Mouse (Mus musculus): ENCODE measurements around the gene Ntrk2. TPM values are rescaled to one million over a fixed set of nuclear protein-coding genes. Genes with fewer than 3 reads are reported as not detected.
"Not testable (repeated sequence)": the region's sequence is repeated elsewhere in the genome, so short reads cannot be mapped to it uniquely, and the experiment has no call there.

Ntrk2 gene
- polyA plus RNA-seq, 2 experiments: 0.04 to 0.07 TPM

GRCm38 (mm10) chr13:59040156-59040915 lies 234.0 kb downstream of the Ntrk2 start:
- no peak for ATAC-seq (ENCODE audit: insufficient read depth)

GRCm38 (mm10) chr13:59041013-59041764 lies 234.8 kb downstream of the Ntrk2 start:
- DNase-seq (ENCODE audit: low read depth in 3 of 3, low spot score in 3 of 3) (no peak), ATAC-seq (ENCODE audit: insufficient read depth) (no peak)
- no peaks in the 10 kb centered on the region for H3K36me3 ChIP-seq (replicated peaks; ENCODE audit: control insufficient read depth, insufficient read depth, low read depth)
- H3K9ac ChIP-seq (replicated peaks): no peak overlapping the region
- H3K4me1 ChIP-seq (replicated peaks; ENCODE audit: control insufficient read depth in 2 of 2, insufficient read depth in 2 of 2, low read length in 1 of 2): no peaks in the 10 kb centered on the region
- no peaks in the 10 kb centered on the region for H3K27me3 ChIP-seq (ENCODE audit: control insufficient read depth, insufficient read depth, low read length)
- WGBS (ENCODE audit: insufficient replicate concordance): 57% methylated on average over 9 of the region's 9 CpGs
- H3K4me2 ChIP-seq (ENCODE audit: low read depth): no peak overlapping the region
- H3K9me3 ChIP-seq (ENCODE audit: control insufficient read depth, low read length): no peaks in the 10 kb centered on the region
- TF ChIP-seq CTCF (IDR thresholded peaks at IDR 0.05; ENCODE audit: low read depth): no peak
- no peak for TF ChIP-seq EP300 (IDR thresholded peaks at IDR 0.05; ENCODE audit: low read depth)
- H3K4me3 ChIP-seq (ENCODE audit: insufficient read depth in 1 of 2, low read depth in 2 of 2, low read length in 2 of 2): no peak overlapping the region
- H3K27ac ChIP-seq: no peak overlapping the region

More at GRCm38 (mm10) chr13:59040156-59040915, 234.0 kb downstream of the Ntrk2 start:
- no peaks in the 10 kb centered on the region for H3K27me3 ChIP-seq (ENCODE audit: control insufficient read depth, insufficient read depth, low read length)
- no peak overlapping the region for H3K4me2 ChIP-seq (ENCODE audit: low read depth)
- H3K4me1 ChIP-seq (replicated peaks; ENCODE audit: control insufficient read depth in 2 of 2, insufficient read depth in 2 of 2, low read length in 1 of 2): no peaks in the 10 kb centered on the region
- H3K9me3 ChIP-seq (ENCODE audit: control insufficient read depth, low read length): no peaks in the 10 kb centered on the region
- no peak overlapping the region for H3K27ac ChIP-seq
- H3K36me3 ChIP-seq (replicated peaks; ENCODE audit: control insufficient read depth, insufficient read depth, low read depth): no peaks in the 10 kb centered on the region
- no peak for DNase-seq (ENCODE audit: low read depth in 3 of 3, low spot score in 3 of 3)
- WGBS (ENCODE audit: insufficient replicate concordance): 62% methylated on average over 16 of the region's 16 CpGs
- no peak overlapping the region for H3K4me3 ChIP-seq (ENCODE audit: insufficient read depth in 1 of 2, low read depth in 2 of 2, low read length in 2 of 2)
- TF ChIP-seq EP300 (IDR thresholded peaks at IDR 0.05; ENCODE audit: low read depth) (no peak), CTCF (IDR thresholded peaks at IDR 0.05; ENCODE audit: low read depth) (no peak)
- no peak overlapping the region for H3K9ac ChIP-seq (replicated peaks)

- no peaks in the 10 kb centered on the region for H3K36me3 ChIP-seq (replicated peaks; ENCODE audit: control insufficient read depth, insufficient read depth, low read depth)
- H3K4me3 ChIP-seq (ENCODE audit: insufficient read depth in 1 of 2, low read depth in 2 of 2, low read length in 2 of 2): no peak overlapping the region
- H3K9me3 ChIP-seq (ENCODE audit: control insufficient read depth, low read length): no peaks in the 10 kb centered on the region
- DNase-seq (ENCODE audit: low read depth in 3 of 3, low spot score in 3 of 3) (no peak), ATAC-seq (ENCODE audit: insufficient read depth) (no peak)
- no peak overlapping the region for H3K4me2 ChIP-seq (ENCODE audit: low read depth)
- no peaks in the 10 kb centered on the region for H3K27me3 ChIP-seq (ENCODE audit: control insufficient read depth, insufficient read depth, low read length)
- WGBS (ENCODE audit: insufficient replicate concordance): 48% methylated on average over 4 of the region's 4 CpGs
- H3K4me1 ChIP-seq (replicated peaks; ENCODE audit: control insufficient read depth in 2 of 2, insufficient read depth in 2 of 2, low read length in 1 of 2): no peaks in the 10 kb centered on the region
- no peak overlapping the region for H3K27ac ChIP-seq
- no peak for TF ChIP-seq CTCF (IDR thresholded peaks at IDR 0.05; ENCODE audit: low read depth)
- TF ChIP-seq EP300 (IDR thresholded peaks at IDR 0.05; ENCODE audit: low read depth): no peak
- no peak overlapping the region for H3K9ac ChIP-seq (replicated peaks)
These were observed 245.8 kb downstream of the Ntrk2 start for GRCm38 (mm10) chr13:59052188-59052587.

GRCm38 (mm10) chr13:59054331-59054730 lies 248.0 kb downstream of the Ntrk2 start:
- WGBS (ENCODE audit: insufficient replicate concordance): 72% methylated on average over 8 of the region's 8 CpGs
- not testable (repeated sequence) for H3K36me3 ChIP-seq (replicated peaks; ENCODE audit: control insufficient read depth, insufficient read depth, low read depth); H3K4me2 ChIP-seq (ENCODE audit: low read depth); H3K4me1 ChIP-seq (replicated peaks; ENCODE audit: control insufficient read depth in 2 of 2, insufficient read depth in 2 of 2, low read length in 1 of 2); H3K9me3 ChIP-seq (ENCODE audit: control insufficient read depth, low read length); H3K9ac ChIP-seq (replicated peaks); H3K4me3 ChIP-seq (ENCODE audit: insufficient read depth in 1 of 2, low read depth in 2 of 2, low read length in 2 of 2); H3K27ac ChIP-seq; H3K27me3 ChIP-seq (ENCODE audit: control insufficient read depth, insufficient read depth, low read length); ATAC-seq (ENCODE audit: insufficient read depth); DNase-seq (ENCODE audit: low read depth in 3 of 3, low spot score in 3 of 3)

GRCm38 (mm10) chr13:59056859-59057258 lies 250.5 kb downstream of the Ntrk2 start:
- H3K9me3 ChIP-seq (ENCODE audit: control insufficient read depth, low read length): no peaks in the 10 kb centered on the region
- H3K27ac ChIP-seq: no peak overlapping the region
- no peak overlapping the region for H3K4me3 ChIP-seq (ENCODE audit: insufficient read depth in 1 of 2, low read depth in 2 of 2, low read length in 2 of 2)
- 56% methylated on average over 4 of the region's 4 CpGs for WGBS (ENCODE audit: insufficient replicate concordance)
- no peak for DNase-seq (ENCODE audit: low read depth in 3 of 3, low spot score in 3 of 3)
- H3K4me2 ChIP-seq (ENCODE audit: low read depth): no peak overlapping the region
- no peaks in the 10 kb centered on the region for H3K36me3 ChIP-seq (replicated peaks; ENCODE audit: control insufficient read depth, insufficient read depth, low read depth)
- ATAC-seq (ENCODE audit: insufficient read depth): no peak
- H3K9ac ChIP-seq (replicated peaks): no peak overlapping the region
- no peaks in the 10 kb centered on the region for H3K4me1 ChIP-seq (replicated peaks; ENCODE audit: control insufficient read depth in 2 of 2, insufficient read depth in 2 of 2, low read length in 1 of 2)
- H3K27me3 ChIP-seq (ENCODE audit: control insufficient read depth, insufficient read depth, low read length): no peaks in the 10 kb centered on the region
- TF ChIP-seq CTCF (IDR thresholded peaks at IDR 0.05; ENCODE audit: low read depth): no peak
- TF ChIP-seq EP300 (IDR thresholded peaks at IDR 0.05; ENCODE audit: low read depth): no peak
